In the genomic region with DNA sequence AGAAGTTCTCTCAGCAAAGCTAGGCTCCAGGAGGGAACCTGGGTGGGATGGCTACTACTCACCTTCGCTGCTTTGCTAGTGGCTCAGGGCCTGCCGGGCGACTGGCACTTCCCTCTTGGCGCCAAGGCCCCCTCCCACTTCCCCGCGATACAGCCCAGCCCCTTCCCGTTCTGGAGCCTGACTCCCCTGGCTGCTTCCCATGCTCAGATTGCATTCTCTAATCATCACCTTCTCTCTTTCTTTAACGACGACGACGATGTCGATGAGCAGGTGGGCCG, we compare ENCODE assay signal across 8 mouse cellular contexts. TPM values are rescaled to one million over a fixed set of nuclear protein-coding genes. Genes with fewer than 3 reads are reported as not detected.
DNase-seq lines count a peak whose midpoint lies in the region; ATAC-seq and TF ChIP-seq lines count a peak whose summit lies in the region.

Adcy4 (minus strand) TSS at position 138 of the 278 bp plus-strand sequence.

- peak within 1 kb of the TSS; percentile 67 for H3K9ac ChIP-seq in intestine, embryonic 16.5 days (ENCODE audit: low read depth, low read length)
- peak within 1 kb of the TSS; percentile 27 for H3K9ac ChIP-seq in lung, postnatal 0 days (replicated peaks; ENCODE audit: low read depth)

- no peak for ATAC-seq in intestine, embryonic 16.5 days
- ATAC-seq in lung, postnatal 0 days: no peak

- no peaks in the 10 kb centered on the region for H3K27me3 ChIP-seq in intestine, embryonic 16.5 days (replicated peaks; ENCODE audit: control insufficient read depth, insufficient read depth, low read length)
- 0 out of 2 replicates have a peak, but pooled peaks cover 16% of the 10 kb centered on the region for H3K27me3 ChIP-seq in lung, postnatal 0 days (replicated peaks; ENCODE audit: insufficient read depth, low read length)

- H3K4me2 ChIP-seq in intestine, embryonic 16.5 days (ENCODE audit: low read depth, low read length): peak within 1 kb of the TSS; percentile 60
- H3K4me2 ChIP-seq in lung, postnatal 0 days (replicated peaks; ENCODE audit: low read depth, low read length): peak within 1 kb of the TSS; percentile 70

- H3K9me3 ChIP-seq in intestine, embryonic 16.5 days (ENCODE audit: control insufficient read depth, low read length): no peaks in the 10 kb centered on the region
- no peaks in the 10 kb centered on the region for H3K9me3 ChIP-seq in lung, postnatal 0 days (ENCODE audit: low read length)

- intact Hi-C loops in left cerebral cortex, postnatal 10 days (cut with DNase I): loop anchor here (5.0 kb wide), 1 partner anchor 133 kb away; no protein-coding TSS in a partner anchor

- H3K4me1 ChIP-seq in intestine, embryonic 16.5 days (ENCODE audit: control insufficient read depth, insufficient read depth, low read length): peaks cover 17% of the 10 kb centered on the region
- H3K4me1 ChIP-seq in lung, postnatal 0 days (ENCODE audit: insufficient read depth, low read depth, low read length): peaks cover 7% of the 10 kb centered on the region; the same call in 1 of the 2 replicates

- peak within 1 kb of the TSS; percentile 69 for H3K27ac ChIP-seq in intestine, embryonic 16.5 days (ENCODE audit: low read length)
- H3K27ac ChIP-seq in lung, postnatal 0 days (ENCODE audit: low read length): peak within 1 kb of the TSS; percentile 84

- peak within 1 kb of the TSS; percentile 48 for H3K4me3 ChIP-seq in intestine, embryonic 16.5 days (ENCODE audit: low read length)
- peak within 1 kb of the TSS; percentile 49 for H3K4me3 ChIP-seq in lung, postnatal 0 days (ENCODE audit: low read depth, low read length)

- no peaks in the 10 kb centered on the region for H3K36me3 ChIP-seq in intestine, embryonic 16.5 days (ENCODE audit: control insufficient read depth, insufficient read depth, low read length)
- H3K36me3 ChIP-seq in lung, postnatal 0 days (ENCODE audit: insufficient read depth, low read length): no peaks in the 10 kb centered on the region

- 15% methylated on average over 13 of the region's 13 CpGs for WGBS in intestine, embryonic 16.5 days
- 10% methylated on average over 11 of the region's 13 CpGs for WGBS in lung, postnatal 0 days

- no peak for TF ChIP-seq CTCF in lung, postnatal 0 days (IDR thresholded peaks at IDR 0.05)

- TF ChIP-seq EP300 in lung, postnatal 0 days (IDR thresholded peaks at IDR 0.05): no peak

- DNase-seq in urinary bladder, postnatal 25 days (ENCODE audit: low spot score): peak; percentile 2
- no peak for DNase-seq in urinary bladder, postnatal 14 days (ENCODE audit: low spot score)
- peak; percentile 59 to 68 for DNase-seq in heart, adult 18-20 months
- DNase-seq in lung, postnatal 0 days (ENCODE audit: low spot score): no peak
- DNase-seq in testis, postnatal 14 days (ENCODE audit: low spot score): peak; percentile 4
- DNase-seq in retina, postnatal 1 day: no peak
- no peak for DNase-seq in left cerebral cortex, postnatal 10 days (ENCODE audit: extremely low spot score in 1 of 2, low spot score in 2 of 2)

RNA-seq across cellular contexts. Expression of gene Adcy4, which starts in this region (rescaled TPM):
- 10 to 100 TPM; 15.7 to 17.3 TPM for total RNA-seq in heart, adult 18-20 months (2021)
- polyA plus RNA-seq in intestine, embryonic 16.5 days (2015; fragmentation: Nextera tagmentation; extraction: Ambion mirVana): 6.5 and 6.6 TPM in 2 replicates
- polyA plus RNA-seq in lung, postnatal 0 days (2015; fragmentation: Nextera tagmentation; extraction: Ambion mirVana): 29.3 and 33.3 TPM in 2 replicates
- 1 to 10 TPM; 3.3 to 4.0 TPM for total RNA-seq in left cerebral cortex, postnatal 10 days (2021)

Comparison
In these comparisons a context has a peak if more than half of its experiments do, and no peak if none do; other contexts are left out.
1. DNase-seq: peak in urinary bladder, postnatal 25 days (single experiment), heart, adult 18-20 months (2 of 2) and testis, postnatal 14 days (single experiment); none in urinary bladder, postnatal 14 days (single experiment), lung, postnatal 0 days (single experiment), retina, postnatal 1 day (single experiment) and left cerebral cortex, postnatal 10 days (0 of 2).